Mouse (Mus musculus): ENCODE results near the gene Adra2c.

Adra2c gene

DNA sequence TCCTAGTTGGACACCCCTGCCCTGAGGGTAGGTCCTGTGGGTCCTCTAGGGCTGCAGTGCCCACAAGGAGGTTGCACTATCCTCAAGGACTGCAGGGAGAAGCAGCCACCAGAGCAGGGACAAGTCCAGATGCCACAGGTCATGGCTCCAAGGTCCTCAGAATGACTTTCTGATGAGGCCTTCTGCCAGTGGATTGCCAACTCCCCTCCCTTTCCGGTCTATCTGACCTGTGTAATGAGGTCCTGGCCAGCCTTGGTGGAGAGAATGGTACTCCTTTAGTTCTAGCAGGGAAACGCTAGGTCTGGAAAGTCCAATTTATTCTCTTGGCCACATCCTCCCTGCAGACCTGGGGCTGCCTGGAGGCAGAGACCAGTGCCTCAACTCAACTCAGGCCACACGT lies at the start of gene Adra2c:
Gene Adra2c, plus strand, starts transcription at position 301 of the 400 bp plus-strand sequence.
- DNase-seq (ENCODE audit: low read depth, low spot score) = no peak

DNA sequence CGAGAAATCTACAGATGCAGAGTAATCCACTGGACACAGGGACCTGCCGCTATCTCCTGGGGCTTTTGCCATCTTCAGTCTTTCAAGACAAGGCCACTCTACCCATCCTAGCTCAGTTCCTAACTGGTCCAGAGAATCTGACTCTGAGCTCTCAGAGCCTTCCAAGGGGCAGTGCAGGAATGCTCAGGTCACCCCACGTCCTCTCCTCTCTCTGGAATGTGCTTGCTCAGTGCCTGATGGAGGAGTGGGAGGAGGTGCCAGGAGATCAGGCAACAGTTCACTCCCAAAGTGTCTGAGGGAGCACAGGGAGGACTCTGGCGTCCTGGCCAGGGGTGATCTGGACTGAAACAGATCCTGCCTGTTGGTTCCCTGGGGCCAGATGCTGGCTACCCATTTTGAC lies 45.0 kb upstream of the Adra2c start:
- no peak for DNase-seq (ENCODE audit: low read depth, low spot score)

DNA sequence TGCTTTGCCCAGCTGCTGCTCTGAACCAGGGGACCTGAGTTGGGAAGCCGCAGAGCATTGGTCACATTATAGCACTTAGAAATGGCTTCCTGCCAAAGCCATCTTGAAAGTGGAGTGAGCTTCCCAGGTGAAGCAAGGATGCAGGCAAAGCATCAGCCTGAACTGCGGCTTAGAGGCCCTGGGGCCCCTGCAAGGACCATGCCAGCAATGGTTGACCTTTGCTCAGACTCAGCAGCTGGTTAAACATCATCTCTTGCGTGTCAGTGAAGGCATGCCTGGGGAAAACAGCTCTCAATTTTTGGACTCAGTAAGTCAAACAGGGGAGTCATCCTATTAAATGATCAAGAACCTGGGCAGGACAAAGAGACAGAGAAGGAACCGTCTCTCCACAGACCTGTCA lies 40.4 kb upstream of the Adra2c start:
- no peak for DNase-seq (ENCODE audit: low read depth, low spot score)

DNA sequence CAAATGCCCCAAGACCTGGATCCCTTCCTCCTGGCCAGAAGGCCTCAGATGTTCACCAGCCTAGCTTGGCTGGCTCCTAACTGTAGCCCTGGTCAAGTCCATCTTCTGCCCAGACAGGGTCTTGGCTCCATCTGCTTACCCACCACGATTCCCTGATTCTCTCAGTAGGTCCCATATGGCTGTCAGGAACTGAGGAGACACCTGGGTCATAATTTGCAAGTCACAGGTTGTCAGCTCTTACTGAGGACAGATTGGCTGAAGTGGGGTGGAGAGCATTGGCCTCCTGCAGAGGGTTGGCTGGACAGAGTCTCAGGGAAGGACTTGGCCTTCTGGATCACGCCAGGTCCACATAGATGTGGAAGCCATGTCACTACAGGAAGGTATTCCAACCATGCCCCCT lies 39.5 kb upstream of the Adra2c start:
- DNase-seq (ENCODE audit: low read depth, low spot score) = no peak

DNA sequence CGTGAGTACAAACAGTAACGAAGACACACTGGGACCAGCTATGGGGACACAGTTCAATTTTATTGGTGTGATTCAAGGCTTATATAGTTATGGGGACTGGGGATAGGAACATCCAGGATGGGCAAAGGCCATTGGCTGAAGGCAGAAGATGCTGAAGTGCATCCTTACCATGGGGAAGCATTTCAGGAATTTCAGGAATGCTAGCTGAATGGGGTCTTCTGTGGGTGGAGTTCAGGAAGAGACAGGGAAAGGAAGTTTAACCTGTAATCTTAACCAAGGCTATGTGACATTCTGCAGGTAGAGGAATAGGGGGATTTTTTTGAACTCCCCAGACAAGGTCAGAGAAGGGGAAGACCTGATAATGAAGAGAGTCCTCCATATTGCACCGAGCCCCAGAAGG lies 36.6 kb upstream of the Adra2c start:
- DNase-seq (ENCODE audit: low read depth, low spot score) = no peak

DNA sequence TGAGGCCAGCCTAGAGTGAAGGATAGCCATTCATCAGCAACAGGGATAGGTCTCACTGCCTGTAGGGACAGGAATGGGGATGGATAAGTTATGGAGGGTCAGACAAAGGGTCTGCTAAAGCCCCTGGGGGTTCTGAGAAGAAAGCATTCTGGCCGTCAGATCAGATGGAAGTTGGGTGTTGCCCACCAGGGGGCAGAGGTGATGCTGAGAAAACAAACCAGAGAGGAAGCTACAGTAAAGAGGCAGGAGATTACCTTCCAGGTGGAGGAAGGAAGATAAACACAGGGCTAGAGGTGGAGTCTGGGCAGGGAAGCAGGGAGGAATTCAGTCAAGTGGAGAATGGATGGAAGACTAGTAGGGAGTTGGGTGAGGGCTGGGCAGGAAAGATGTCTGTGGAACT lies 33.9 kb upstream of the Adra2c start:
- no peak for DNase-seq (ENCODE audit: low read depth, low spot score)

DNA sequence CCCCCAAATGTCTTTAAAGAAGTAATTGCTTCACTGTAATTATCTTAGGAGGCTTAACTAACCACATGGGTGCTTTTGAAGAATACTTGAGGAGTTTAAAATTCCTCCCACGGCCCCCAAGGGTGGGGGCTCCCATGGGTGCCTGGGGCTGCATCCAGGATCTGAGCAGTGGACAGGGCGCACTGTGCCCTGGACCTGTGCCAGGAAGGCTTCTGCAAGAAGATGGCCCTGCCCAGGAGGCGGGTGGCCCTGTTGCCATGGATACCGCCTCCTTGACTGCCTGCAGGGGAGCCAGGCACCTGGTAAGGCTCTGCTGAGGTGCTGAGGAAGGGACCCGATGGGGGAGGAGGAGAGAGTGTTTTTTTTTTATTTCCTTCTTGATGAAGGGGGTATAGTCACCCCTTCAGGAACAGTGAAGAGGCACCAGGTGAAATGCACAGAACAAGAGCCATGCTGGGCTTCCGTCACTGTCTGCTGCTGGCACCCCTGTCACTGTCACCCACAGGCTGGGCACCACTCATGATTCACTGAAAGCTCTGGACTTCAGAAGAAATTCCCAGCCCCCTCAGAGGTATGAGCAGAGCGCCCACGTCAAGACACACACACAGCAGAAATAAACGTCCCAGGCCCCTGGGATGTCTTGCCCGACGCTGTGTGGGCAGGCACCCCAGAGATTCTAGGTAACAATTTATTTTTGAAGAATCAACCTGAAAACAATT lies 32.4 kb upstream of the Adra2c start:
- DNase-seq (ENCODE audit: low read depth, low spot score) = no peak

DNA sequence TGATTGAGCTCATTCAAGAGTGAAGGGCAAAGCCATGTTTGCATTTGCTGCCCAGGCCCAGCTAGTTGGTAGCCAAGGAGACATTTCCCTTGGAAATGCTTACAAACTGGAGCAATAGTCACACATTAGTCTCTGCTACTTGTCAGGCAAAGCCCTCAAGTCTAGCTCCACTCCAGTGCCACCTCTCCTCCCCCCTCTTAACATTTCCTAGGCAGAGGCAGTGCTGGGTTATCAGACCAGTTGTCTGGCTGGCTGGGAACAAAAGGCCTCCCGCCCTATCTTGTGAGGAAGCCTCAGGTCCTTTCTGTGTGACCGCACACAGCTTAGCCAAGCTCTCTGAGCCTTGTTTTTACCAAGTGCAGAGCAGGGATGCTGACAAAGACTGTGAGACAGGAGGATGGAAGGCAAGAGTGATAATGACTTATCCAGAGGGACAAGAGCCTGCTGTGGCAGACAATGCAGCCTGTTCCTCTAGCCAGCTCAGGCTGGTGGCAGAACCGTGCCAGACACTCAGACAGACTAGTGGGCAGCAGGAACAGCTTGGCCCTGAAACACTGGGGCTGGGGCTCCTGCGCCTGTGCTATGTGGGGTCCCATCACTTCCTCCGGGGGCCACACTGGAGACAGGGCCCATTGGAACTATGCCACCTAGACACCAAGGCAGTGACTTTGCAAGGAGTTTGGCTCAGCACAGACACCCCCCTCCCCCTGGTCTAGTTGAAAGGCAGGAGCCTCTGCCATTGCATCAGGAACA lies 23.0 kb upstream of the Adra2c start:
- DNase-seq (ENCODE audit: low read depth, low spot score) = no peak

DNA sequence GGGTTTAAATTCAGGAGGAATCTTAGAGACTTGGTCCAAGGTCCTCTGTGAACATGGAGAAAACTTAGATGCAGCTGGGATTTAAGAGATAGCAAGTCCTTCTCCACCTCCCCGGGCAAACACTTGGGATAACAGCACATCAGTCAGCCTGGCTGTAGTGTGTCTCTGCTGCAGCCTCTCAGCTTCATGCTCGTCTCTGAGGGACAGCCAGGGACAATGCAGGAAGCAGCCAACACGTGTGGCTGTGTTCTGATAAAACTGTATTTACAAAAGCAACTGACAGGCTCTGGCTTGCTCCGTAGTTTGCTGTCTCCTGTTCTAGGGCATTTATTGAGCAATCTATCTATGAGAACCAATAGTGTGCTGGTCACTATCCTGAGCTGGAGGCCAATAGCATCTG lies 14.4 kb upstream of the Adra2c start:
- DNase-seq (ENCODE audit: low read depth, low spot score) = no peak

DNA sequence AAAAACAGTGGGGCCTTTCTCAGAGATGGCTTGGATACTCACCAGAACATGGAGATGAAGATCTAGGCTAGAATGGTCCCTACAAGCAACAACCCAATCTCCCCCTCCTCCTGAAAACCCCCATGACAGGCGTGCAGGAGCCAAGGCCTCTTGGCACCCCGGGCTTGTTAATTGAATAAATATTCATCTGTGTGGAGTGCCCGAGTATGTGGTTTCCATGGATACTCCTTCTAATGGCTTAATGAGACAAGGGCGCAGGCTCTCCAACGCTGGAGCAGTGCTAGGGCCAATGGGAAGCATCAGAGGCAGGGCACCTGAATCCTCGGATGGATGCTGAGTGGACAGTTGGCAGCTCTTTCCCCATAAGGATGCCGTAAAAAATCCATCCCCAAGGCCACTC lies 10.6 kb upstream of the Adra2c start:
- DNase-seq (ENCODE audit: low read depth, low spot score) = peak; percentile 49

DNA sequence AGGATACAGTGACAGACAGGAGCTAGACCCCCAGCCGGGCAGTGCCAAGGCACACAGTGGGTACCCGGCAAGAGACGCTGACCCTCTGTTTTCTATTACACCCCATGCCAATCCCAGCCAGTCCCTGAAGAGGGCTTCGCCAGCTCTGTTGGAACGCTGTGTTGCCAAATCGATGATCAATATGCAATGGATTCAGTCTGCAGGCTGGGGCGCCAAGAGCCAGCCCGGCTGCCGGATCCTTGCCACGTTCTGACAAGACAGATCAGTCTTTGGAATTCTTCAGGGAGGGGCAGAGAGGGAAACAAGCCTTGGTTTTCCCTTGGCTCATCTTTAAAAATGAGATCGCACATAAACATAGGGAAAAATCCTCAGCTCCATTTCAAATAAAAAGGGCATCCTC lies 2.8 kb upstream of the Adra2c start:
- no peak for DNase-seq (ENCODE audit: low read depth, low spot score)

DNA sequence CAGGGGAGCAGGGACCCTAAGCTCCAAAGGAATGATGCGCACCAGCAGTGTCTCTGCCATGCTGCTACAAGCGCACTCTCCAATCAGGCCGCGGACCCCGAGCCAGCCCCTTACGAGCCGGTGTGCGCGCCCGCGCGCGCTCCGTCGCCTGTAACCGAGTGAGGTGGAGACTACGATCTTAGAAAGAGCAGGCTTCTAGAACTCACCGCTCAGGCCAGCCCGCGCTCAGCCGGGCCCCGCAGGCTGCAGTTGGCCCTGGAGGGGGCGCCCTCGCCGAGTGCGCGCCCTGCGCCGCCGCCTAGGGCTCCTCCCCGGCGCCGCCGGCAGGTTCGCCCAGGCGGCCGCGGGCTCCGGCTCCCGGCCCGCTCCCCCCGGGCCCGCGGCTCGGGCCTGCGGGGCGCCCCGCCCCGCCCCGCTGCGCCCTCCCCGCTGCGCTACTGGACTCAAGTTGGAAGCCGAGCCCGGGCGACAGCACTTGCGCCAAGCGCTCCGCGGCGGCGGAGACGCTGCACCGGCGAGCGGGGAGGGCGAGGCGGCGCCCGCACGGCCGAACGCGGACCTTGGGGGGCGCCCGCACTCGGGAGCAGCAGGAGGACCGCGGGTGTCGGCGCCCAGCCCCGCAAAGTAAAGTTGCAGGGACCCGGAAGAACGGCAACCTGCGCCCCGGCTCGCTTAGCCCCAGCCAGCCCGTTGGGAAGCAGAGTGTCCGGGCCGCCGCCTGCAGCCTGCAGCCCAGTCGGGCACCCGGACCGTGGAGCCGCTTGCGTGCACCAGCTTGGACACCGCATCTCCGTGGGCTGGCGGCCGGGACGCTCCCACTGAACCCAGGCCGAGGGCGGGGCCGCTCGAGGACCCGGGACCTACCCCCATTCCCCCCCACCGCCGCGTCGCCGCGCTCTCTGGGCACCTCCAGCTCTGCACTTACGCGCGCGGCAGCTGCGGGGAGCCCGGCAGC lies 899 bp downstream of the Adra2c start:
- DNase-seq (ENCODE audit: low read depth, low spot score) = no peak

DNA sequence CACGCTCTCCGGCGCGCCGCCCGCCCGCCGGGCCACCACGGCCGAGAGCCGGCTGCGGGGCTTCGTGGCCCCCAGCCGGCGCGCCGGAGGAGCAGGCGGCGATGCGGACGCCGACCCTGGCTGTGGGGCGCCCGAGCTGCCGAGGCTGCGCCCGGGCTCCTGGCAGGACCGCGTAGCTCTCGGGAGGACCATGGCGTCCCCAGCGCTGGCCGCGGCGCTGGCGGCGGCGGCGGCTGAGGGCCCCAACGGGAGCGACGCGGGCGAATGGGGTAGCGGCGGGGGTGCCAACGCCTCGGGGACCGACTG lies 1.5 kb downstream of the Adra2c start:
- DNase-seq (ENCODE audit: low read depth, low spot score) = no peak

DNA sequence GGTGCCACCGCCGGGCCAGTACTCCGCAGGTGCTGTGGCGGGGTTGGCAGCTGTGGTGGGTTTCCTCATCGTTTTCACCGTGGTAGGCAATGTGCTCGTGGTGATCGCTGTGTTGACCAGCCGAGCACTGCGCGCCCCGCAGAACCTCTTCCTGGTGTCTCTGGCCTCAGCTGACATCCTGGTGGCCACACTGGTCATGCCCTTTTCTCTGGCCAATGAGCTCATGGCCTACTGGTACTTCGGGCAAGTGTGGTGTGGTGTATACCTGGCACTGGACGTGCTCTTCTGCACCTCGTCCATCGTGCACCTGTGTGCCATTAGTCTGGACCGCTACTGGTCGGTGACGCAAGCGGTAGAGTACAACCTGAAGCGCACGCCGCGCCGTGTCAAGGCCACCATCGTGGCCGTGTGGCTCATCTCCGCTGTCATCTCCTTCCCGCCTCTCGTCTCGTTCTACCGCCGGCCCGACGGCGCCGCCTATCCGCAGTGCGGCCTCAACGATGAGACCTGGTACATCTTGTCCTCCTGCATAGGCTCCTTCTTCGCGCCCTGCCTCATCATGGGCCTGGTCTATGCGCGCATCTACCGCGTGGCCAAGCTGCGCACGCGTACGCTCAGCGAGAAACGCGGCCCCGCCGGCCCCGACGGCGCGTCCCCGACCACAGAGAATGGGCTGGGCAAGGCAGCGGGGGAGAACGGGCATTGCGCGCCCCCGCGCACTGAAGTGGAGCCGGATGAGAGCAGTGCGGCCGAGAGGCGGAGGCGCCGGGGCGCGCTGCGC lies 2.1 kb downstream of the Adra2c start:
- no peak for DNase-seq (ENCODE audit: low read depth, low spot score)

DNA sequence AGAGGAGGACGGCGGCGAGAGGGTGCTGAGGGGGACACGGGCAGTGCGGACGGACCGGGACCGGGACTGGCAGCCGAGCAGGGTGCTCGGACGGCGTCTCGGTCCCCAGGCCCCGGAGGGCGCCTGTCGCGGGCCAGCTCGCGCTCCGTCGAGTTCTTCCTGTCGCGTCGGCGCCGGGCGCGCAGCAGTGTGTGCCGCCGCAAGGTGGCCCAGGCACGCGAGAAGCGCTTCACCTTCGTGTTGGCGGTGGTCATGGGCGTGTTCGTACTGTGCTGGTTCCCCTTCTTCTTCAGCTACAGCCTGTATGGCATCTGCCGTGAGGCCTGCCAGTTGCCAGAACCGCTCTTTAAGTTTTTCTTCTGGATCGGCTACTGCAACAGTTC lies 2.7 kb downstream of the Adra2c start:
- no peak for DNase-seq (ENCODE audit: low read depth, low spot score)

DNA sequence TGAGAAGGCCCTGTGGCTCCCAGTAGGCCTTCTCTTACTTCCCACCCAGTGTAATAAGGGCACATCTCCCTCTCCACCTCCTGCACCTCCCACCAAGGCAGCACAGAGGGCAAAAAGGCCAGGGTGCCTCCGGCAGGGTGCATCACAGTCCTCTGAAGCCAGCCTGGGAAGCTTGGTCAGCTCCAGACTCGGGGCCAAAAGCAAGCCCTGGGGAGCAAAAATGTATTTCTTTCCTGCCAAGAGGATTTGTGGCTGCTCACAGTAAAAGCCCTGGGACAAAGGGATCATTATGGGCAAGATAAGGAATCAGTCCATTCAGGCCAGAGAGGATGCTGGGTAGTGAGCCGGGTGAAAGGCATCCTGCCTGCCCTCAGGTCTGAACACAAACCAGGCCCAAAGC lies 7.2 kb downstream of the Adra2c start:
- no peak for DNase-seq (ENCODE audit: low read depth, low spot score)

DNA sequence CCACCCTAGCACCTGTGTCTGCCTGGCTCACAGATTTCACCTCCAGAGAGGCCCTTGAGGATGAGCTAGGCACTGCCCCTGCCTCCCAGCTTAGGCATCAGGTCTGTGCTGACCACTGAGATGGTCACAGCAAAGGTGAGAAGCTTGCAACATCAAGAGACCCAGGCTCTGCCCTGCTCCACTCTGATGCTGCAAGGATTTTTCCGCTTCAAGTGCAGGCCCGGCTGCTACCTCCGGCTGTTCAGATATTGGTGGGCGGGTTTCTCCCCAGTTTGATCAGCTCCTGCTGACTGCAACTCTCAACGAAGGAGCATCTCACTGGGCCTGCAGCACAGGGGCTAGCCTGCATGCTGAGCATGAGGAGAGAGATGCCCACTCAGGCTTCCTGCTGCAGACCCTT lies 8.1 kb downstream of the Adra2c start:
- no peak for DNase-seq (ENCODE audit: low read depth, low spot score)

DNA sequence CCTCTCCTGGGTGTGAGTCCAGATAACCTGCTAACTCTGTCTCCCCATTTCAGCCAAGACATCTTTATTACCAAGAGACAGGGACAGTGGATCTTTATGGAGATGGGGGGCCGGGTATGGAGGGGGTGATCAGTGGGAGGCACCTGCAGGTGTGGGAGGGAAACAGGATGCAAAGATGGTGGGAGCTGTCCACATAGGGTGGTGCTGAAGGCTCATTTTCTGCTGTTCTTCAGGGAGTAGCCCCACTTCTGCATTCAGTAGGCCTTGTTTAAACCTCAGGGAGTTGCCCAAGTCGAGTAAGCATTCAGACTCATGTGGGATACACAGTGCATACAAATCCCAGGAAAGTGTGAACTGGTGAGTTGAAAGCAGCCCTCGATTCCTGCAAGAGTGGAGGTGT lies 21.5 kb downstream of the Adra2c start:
- no peak for DNase-seq (ENCODE audit: low read depth, low spot score)

DNA sequence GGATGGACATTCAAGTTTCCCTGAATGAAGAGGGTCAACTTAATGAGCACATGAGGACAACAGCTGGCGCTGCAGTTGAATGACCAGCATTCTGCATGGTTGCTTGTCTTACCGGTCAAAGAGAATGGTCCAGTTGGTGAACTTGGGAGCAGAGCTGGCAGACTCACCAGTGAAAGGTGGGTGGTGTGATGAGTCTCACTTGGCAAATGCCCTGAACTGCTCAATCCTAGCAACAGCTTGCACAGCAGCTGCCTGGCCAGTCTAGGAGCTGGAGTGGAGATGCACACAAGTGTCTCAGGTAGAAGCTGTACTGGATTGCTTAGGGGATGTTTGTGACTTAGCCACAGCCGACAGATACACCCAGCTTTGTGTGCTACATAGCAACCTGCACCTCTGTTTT lies 26.1 kb downstream of the Adra2c start:
- no peak for DNase-seq (ENCODE audit: low read depth, low spot score)

DNA sequence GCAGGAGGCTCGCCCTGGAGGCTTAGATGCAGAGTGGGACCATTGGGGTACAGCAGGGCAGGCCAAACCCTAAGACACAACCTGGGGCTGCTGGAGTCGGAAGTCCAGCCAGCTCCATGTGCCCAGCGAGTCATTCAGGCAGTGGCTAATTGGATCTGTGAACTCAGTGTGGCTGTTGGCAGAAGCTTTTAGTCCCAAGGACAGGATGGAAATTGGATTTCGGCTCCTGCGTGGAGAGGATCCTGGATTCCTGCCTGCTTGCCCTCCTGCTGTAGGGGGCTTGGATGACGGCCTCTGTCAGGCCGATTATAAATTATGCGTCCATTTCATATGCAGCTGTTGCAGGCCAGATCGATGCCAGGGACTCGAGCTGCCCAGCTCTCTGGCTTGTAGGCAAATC lies 27.2 kb downstream of the Adra2c start:
- DNase-seq (ENCODE audit: low read depth, low spot score) = peak; percentile 8

DNA sequence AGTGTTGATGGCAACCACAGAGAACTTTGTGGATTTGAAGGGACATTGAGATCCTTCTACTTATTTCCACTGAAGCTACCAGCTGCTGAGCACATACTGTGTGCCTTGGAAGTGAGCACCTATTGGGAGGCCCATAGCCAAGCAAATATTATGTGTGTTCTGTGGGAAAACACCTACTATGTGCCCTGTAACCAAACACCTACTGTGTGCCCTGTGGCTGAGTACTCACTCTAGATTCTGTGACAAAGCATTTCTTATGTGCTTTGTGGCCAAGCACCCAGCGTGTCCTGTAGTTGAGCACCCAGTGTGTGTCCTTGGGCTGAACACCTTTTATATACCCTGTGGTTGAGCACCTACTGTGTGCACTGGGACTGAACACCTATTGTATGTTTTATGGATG lies 28.6 kb downstream of the Adra2c start:
- DNase-seq (ENCODE audit: low read depth, low spot score) = no peak

DNA sequence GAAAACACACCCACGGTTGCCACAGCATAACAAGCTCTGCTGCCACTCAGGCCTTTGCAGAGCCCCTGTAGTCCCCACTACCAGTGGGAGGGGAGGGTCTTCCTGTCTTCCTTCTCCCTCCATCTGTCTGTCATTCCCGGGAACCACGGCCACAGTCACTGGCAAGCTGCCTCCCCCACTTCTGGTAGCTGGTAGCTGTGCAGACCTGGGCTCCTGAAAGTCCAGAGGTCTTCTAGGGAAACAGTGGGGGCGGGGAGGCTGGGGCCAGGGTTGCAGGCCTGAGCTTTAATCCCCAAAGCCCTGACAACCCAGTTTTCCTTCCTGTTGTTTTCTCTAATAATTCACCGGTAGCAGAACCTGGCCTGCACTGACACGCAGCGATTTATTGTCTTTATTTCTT lies 31.7 kb downstream of the Adra2c start:
- no peak for DNase-seq (ENCODE audit: low read depth, low spot score)
